ENCODE assay signal across 14 mouse cellular contexts in genomic region chr13:117931746-117932145, GRCm38 (mm10).
"Had no signal": no experiment of that assay in that cellular context is flagged by ENCODE, and none has a peak within 500 bp of the region (broad histone marks: within the 10 kb centered on the region; RNA-seq: fewer than 3 reads in every experiment).

No protein-coding gene starts in this region.

- H3K36me3 ChIP-seq: limb, embryonic 10.5 days; liver, embryonic 15.5 days; midbrain, embryonic 10.5 days; neural tube, embryonic 15.5 days had no signal

- H3K4me1 ChIP-seq: limb, embryonic 10.5 days; liver, embryonic 15.5 days; midbrain, embryonic 10.5 days; neural tube, embryonic 15.5 days had no signal

- H3K4me2 ChIP-seq: liver, embryonic 11.5 days; liver, embryonic 15.5 days; lung, embryonic 14.5 days; neural tube, embryonic 15.5 days had no signal

- H3K4me3 ChIP-seq: left cerebral cortex, adult 2 months; limb, embryonic 10.5 days; liver, embryonic 15.5 days; midbrain, embryonic 10.5 days; myocyte; neural tube, embryonic 15.5 days had no signal

- H3K27ac ChIP-seq: left cerebral cortex, adult 2 months; limb, embryonic 10.5 days; liver, embryonic 15.5 days; midbrain, embryonic 10.5 days; neural tube, embryonic 15.5 days; stomach, postnatal 0 days had no signal

- H3K9ac ChIP-seq: liver, embryonic 15.5 days; lung, embryonic 14.5 days; neural tube, embryonic 15.5 days had no signal

- H3K27me3 ChIP-seq: liver, embryonic 15.5 days; neural tube, embryonic 15.5 days had no signal

- H3K9me3 ChIP-seq: limb, embryonic 10.5 days; liver, embryonic 15.5 days; midbrain, embryonic 10.5 days; neural tube, embryonic 15.5 days had no signal

- DNase-seq: kidney, postnatal 14 days; lung, embryonic 14.5 days; right cerebral cortex, adult 18-20 months; right cerebral cortex, postnatal 25 days; thymus, adult 18-20 months; thymus, postnatal 14 days had no signal
